Mouse (Mus musculus): ENCODE measurements around the gene Bri3. TPM values are rescaled to one million over a fixed set of nuclear protein-coding genes. Genes with fewer than 3 reads are reported as not detected.

Bri3 gene
- polyA plus RNA-seq, 1 experiment = 57.2 TPM

- Histone ChIP-seq H3K4me1 (ENCODE audit: control insufficient read depth, insufficient read depth, low read length) (peaks cover 4% of the 10 kb centered on the region; the same call in 1 of the 2 replicates), H3K27ac (ENCODE audit: control insufficient read depth, insufficient read depth, low read depth, low read length, poor library complexity) (no peak overlapping the region), H3K4me3 (replicated peaks; ENCODE audit: control insufficient read depth, low read depth, low read length) (no peak overlapping the region)
- TF ChIP-seq CTCF (IDR thresholded peaks at IDR 0.05; ENCODE audit: control insufficient read depth, insufficient read depth, low read length) (no peak), POLR2A (IDR thresholded peaks at IDR 0.05; ENCODE audit: borderline replicate concordance, control insufficient read depth, low read depth, low read length) (no peak)
- 73% methylated on average over 2 of the region's 2 CpGs for WGBS
Observed at GRCm38 (mm10) chr5:144245592-144245991, 1.4 kb downstream of the Bri3 start.

GRCm38 (mm10) chr5:144246669-144247068, 2.4 kb downstream of the Bri3 start:
- Histone ChIP-seq H3K4me1 (ENCODE audit: control insufficient read depth, insufficient read depth, low read length) (peaks cover 4% of the 10 kb centered on the region; the same call in 1 of the 2 replicates), H3K27ac (ENCODE audit: control insufficient read depth, insufficient read depth, low read depth, low read length, poor library complexity) (no peak overlapping the region), H3K4me3 (replicated peaks; ENCODE audit: control insufficient read depth, low read depth, low read length) (no peak overlapping the region)
- whole genome bisulfite sequencing = 79% methylated on average over 7 of the region's 7 CpGs
- TF ChIP-seq POLR2A (IDR thresholded peaks at IDR 0.05; ENCODE audit: borderline replicate concordance, control insufficient read depth, low read depth, low read length) (no peak), CTCF (IDR thresholded peaks at IDR 0.05; ENCODE audit: control insufficient read depth, insufficient read depth, low read length) (no peak)

GRCm38 (mm10) chr5:144247307-144247706, 3.1 kb downstream of the Bri3 start:
- Histone ChIP-seq H3K27ac (ENCODE audit: control insufficient read depth, insufficient read depth, low read depth, low read length, poor library complexity) (no peak overlapping the region), H3K4me3 (replicated peaks; ENCODE audit: control insufficient read depth, low read depth, low read length) (no peak overlapping the region), H3K4me1 (ENCODE audit: control insufficient read depth, insufficient read depth, low read length) (peaks cover 4% of the 10 kb centered on the region; the same call in 1 of the 2 replicates)
- no peak for TF ChIP-seq POLR2A (IDR thresholded peaks at IDR 0.05; ENCODE audit: borderline replicate concordance, control insufficient read depth, low read depth, low read length)
- no peak for TF ChIP-seq CTCF (IDR thresholded peaks at IDR 0.05; ENCODE audit: control insufficient read depth, insufficient read depth, low read length)
- WGBS = 71% methylated on average over 10 of the region's 10 CpGs

DNA sequence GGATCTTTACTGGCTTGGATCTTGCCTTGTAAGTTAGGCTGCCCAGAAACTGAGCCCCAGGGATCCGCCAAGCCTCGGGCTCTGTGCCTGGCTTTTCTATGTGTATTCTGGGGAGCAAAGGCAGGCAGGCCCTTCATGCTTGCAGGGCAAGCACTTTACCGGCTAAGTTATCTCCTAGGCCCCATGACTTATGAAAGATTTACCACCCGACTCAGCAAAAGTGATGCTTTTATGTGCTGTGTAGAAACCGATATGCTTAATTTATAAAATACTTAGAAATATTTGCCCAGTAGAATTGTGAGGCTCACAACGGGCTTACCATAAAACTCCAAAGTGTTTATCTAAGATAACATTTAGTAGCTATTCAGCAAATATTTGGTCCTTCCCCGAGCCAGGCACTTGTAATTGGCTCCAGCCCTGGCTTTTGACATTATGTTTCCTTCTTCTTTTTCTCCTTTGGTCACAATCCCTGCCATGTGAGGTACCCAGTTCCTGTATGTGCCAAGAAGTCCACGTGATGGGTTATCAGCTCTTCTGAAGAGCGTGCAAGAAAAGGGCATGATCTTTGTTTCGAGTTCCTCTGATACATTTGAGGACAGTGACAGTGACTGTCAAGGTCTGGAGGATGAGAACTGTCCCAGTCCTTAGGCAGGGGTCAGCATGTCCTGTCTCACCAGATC, 3.8 kb downstream of the Bri3 start:
- Histone ChIP-seq H3K27ac (ENCODE audit: control insufficient read depth, insufficient read depth, low read depth, low read length, poor library complexity) (no peak overlapping the region), H3K4me1 (ENCODE audit: control insufficient read depth, insufficient read depth, low read length) (peaks cover 4% of the 10 kb centered on the region; the same call in 1 of the 2 replicates), H3K4me3 (replicated peaks; ENCODE audit: control insufficient read depth, low read depth, low read length) (no peak overlapping the region)
- WGBS = 17% methylated on average over 10 of the region's 10 CpGs
- TF ChIP-seq POLR2A (IDR thresholded peaks at IDR 0.05; ENCODE audit: borderline replicate concordance, control insufficient read depth, low read depth, low read length) (no peak), CTCF (IDR thresholded peaks at IDR 0.05; ENCODE audit: control insufficient read depth, insufficient read depth, low read length) (no peak)

DNA sequence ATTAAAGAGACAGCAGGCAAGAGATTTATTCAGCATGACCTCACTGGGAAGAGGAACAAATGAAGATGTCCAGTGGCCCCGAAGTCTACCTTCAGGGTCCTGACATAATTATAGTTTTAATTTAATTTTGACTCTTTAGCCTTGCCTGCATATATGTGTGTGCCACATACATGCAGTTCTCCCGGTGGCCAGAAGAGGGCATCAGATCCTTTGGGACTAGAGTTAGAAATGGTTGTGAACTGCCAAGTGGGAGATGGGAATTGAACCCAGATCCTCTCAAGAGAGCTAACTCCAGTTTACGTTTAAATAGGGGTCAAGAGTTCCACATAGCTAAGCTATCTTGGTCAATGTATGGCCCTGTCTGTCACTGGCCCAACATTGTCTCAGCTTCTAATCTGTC, 5.6 kb downstream of the Bri3 start:
- WGBS = 82% methylated on average over 3 of the region's 3 CpGs
- TF ChIP-seq POLR2A (IDR thresholded peaks at IDR 0.05; ENCODE audit: borderline replicate concordance, control insufficient read depth, low read depth, low read length) (no peak), CTCF (IDR thresholded peaks at IDR 0.05; ENCODE audit: control insufficient read depth, insufficient read depth, low read length) (peak; percentile 27; the same call in 1 of the 2 replicates)
- H3K4me3 ChIP-seq (replicated peaks; ENCODE audit: control insufficient read depth, low read depth, low read length) = no peak overlapping the region
- peaks cover 6% of the 10 kb centered on the region for H3K4me1 ChIP-seq (ENCODE audit: control insufficient read depth, insufficient read depth, low read length)
- no peak overlapping the region for H3K27ac ChIP-seq (ENCODE audit: control insufficient read depth, insufficient read depth, low read depth, low read length, poor library complexity)

GRCm38 (mm10) chr5:144251876-144252577, 7.8 kb downstream of the Bri3 start:
- 12% methylated on average over 13 of the region's 13 CpGs for WGBS
- no peak for TF ChIP-seq CTCF (IDR thresholded peaks at IDR 0.05; ENCODE audit: control insufficient read depth, insufficient read depth, low read length)
- H3K27ac ChIP-seq (ENCODE audit: control insufficient read depth, insufficient read depth, low read depth, low read length, poor library complexity) = no peak overlapping the region

DNA sequence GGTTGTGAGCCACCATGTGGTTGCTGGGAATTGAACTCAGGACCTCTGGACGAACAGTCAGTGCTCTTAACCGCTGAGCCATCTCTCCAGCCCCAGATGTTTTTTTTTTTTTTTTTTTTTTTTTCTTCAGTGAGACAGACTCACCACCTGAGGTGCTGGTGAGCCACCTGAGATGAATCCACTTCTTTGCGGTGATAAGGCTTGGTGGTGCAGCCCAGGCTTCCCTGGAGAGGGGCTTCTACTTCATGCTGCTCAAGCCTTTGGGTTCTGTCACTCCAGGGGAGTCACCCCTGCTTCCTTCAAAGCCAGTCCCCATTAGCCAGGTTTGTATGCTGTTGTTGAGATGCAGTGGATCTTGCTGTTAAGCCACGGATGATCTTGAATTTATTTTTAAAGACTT, 9.0 kb downstream of the Bri3 start:
- Histone ChIP-seq H3K4me3 (replicated peaks; ENCODE audit: control insufficient read depth, low read depth, low read length) (no peak overlapping the region), H3K4me1 (ENCODE audit: control insufficient read depth, insufficient read depth, low read length) (peaks cover 5% of the 10 kb centered on the region), H3K27ac (ENCODE audit: control insufficient read depth, insufficient read depth, low read depth, low read length, poor library complexity) (no peak overlapping the region)
- no peak for TF ChIP-seq POLR2A (IDR thresholded peaks at IDR 0.05; ENCODE audit: borderline replicate concordance, control insufficient read depth, low read depth, low read length)
- no peak for TF ChIP-seq CTCF (IDR thresholded peaks at IDR 0.05; ENCODE audit: control insufficient read depth, insufficient read depth, low read length)
- 71% methylated on average over 4 of the region's 4 CpGs for WGBS

More at GRCm38 (mm10) chr5:144251876-144252577, 7.8 kb downstream of the Bri3 start:
- H3K4me3 ChIP-seq (replicated peaks; ENCODE audit: control insufficient read depth, low read depth, low read length) = no peak overlapping the region
- peaks cover 6% of the 10 kb centered on the region for H3K4me1 ChIP-seq (ENCODE audit: control insufficient read depth, insufficient read depth, low read length)

DNA sequence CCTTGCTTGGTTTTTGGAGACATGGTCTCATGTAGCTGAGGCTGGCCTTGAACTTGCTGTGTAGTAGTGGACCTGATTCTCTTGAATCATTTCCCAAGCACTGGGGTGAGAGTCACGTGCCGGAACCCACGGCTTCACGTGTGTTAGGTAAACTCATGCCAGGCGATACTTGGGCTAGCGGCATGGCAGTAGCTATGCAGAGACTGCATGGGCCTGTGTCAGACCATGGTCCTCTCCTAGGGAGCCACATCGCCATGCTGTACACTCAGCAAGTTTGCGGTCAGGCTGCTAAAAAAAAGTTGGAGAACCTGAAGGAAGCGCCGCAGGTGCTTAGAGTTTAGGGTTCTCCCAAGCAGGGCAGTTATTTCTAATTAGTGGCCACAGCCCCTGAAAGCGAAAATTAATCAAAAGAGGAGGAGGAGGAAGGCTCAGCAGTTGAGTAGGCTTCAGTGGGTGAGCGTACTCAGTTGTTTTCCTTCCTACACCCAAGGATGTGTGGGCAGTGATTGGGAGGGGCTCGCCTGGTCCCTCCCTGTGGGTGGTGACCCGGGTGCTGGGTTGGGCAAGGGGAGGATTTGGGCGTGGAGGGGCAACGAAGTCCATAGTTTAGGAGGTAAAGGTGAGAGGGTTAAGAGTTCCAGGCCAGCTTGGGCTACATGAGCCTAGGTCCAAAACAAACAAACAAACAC, 10.0 kb downstream of the Bri3 start:
- Histone ChIP-seq H3K27ac (ENCODE audit: control insufficient read depth, insufficient read depth, low read depth, low read length, poor library complexity) (peak overlapping the region; percentile 40), H3K4me3 (replicated peaks; ENCODE audit: control insufficient read depth, low read depth, low read length) (no peak overlapping the region), H3K4me1 (ENCODE audit: control insufficient read depth, insufficient read depth, low read length) (peaks cover 4% of the 10 kb centered on the region)
- 29% methylated on average over 16 of the region's 16 CpGs for WGBS
- TF ChIP-seq CTCF (IDR thresholded peaks at IDR 0.05; ENCODE audit: control insufficient read depth, insufficient read depth, low read length) (no peak), POLR2A (IDR thresholded peaks at IDR 0.05; ENCODE audit: borderline replicate concordance, control insufficient read depth, low read depth, low read length) (no peak)
